Comparison of ENCODE assay signal across 22 mouse cellular contexts in genomic region chr5:75085906-75086305, GRCm38 (mm10). TPM values are rescaled to one million over a fixed set of nuclear protein-coding genes. Genes with fewer than 3 reads are reported as not detected.
"Had no signal": no experiment of that assay in that cellular context is flagged by ENCODE, and none has a peak within 500 bp of the region (broad histone marks: within the 10 kb centered on the region; RNA-seq: fewer than 3 reads in every experiment).

No protein-coding gene starts in this region.

- H3K4me3 ChIP-seq: left cerebral cortex, adult 2 months; limb, embryonic 15.5 days; liver, embryonic 12.5 days; midbrain, embryonic 12.5 days; myocyte; neural tube, embryonic 13.5 days; stomach, embryonic 15.5 days had no signal

- H3K9ac ChIP-seq: limb, embryonic 15.5 days; liver, embryonic 12.5 days; lung, embryonic 14.5 days; midbrain, embryonic 12.5 days; neural tube, embryonic 13.5 days; stomach, embryonic 15.5 days had no signal

- H3K4me2 ChIP-seq: limb, embryonic 15.5 days; liver, embryonic 12.5 days; lung, embryonic 14.5 days; stomach, embryonic 15.5 days had no signal

- H3K36me3 ChIP-seq: limb, embryonic 15.5 days; liver, embryonic 12.5 days; midbrain, embryonic 12.5 days; neural tube, embryonic 13.5 days; stomach, embryonic 15.5 days had no signal

- H3K4me1 ChIP-seq: liver, embryonic 12.5 days; stomach, embryonic 15.5 days had no signal

- H3K9me3 ChIP-seq: limb, embryonic 15.5 days; liver, embryonic 12.5 days; midbrain, embryonic 12.5 days; neural tube, embryonic 13.5 days; stomach, embryonic 15.5 days had no signal

- ATAC-seq: liver, embryonic 12.5 days had no signal

- H3K27ac ChIP-seq: left cerebral cortex, adult 2 months; limb, embryonic 15.5 days; liver, embryonic 12.5 days; midbrain, embryonic 12.5 days; neural tube, embryonic 13.5 days; stomach, embryonic 15.5 days had no signal

- DNase-seq: kidney, postnatal 25 days; lung, embryonic 14.5 days; lung, postnatal 10 days; lung, postnatal 4 days; retina, postnatal 1 day; right cerebral cortex, postnatal 4 days; thymus, adult 2 months; thymus, postnatal 25 days had no signal

RNA-seq across cellular contexts. Expression of gene Gsx2, which starts 10.5 kb away (rescaled TPM):
- total RNA-seq: megakaryocyte, adult 5-6 weeks had no signal
- polyA plus RNA-seq: kidney, embryonic 16.5 days; limb, embryonic 11.5 days; limb, embryonic 15.5 days; liver, embryonic 12.5 days; liver, embryonic 16.5 days; lung, embryonic 14.5 days; myocyte; spleen, adult 2 months; stomach, embryonic 15.5 days; testis, adult 2 months; thymus, adult 2 months; urinary bladder, adult 2 months had no signal
